Mouse (Mus musculus): Measurements from ENCODE around the gene 2410004P03Rik. TPM values are rescaled to one million over a fixed set of nuclear protein-coding genes. Genes with fewer than 3 reads are reported as not detected.
"Not testable (repeated sequence)": the region's sequence is repeated elsewhere in the genome, so short reads cannot be mapped to it uniquely, and the experiment has no call there.

Gene 2410004P03Rik
- total and polyA plus RNA-seq, 3 experiments = 0.09 TPM; not detected in 2

DNA sequence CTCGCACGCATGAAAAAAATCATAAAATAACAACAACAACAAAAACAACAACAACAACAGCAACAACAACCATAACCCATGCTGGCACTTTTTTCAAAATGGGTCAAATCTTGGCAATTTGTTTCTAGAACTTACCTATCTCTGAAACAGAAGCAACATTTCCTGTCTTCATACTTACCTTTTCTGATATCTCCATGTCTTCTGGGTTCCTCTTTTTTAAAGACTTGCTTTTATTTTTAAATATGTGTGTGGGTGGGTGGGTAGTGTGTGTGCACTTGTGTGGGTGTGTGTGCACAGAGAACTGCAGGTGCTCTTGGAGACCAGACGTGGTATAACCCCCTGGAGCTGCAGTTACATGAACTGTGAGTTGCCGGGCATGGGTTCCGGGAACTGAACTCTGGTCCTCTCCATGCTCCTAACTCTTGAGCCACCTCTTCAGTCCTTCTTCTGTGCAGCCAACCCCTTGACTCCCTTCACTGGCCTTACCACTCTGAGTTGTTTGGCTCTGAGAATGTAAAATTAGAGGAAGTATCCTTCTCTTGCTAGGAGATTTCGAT lies 13.1 kb upstream of the 2410004P03Rik start:
- no peak for TF ChIP-seq TBP (conservative IDR thresholded peaks at IDR 0.05; ENCODE audit: low read depth, low read length)
- no peak for TF ChIP-seq KAT2A (IDR thresholded peaks at IDR 0.05; ENCODE audit: insufficient replicate concordance, low read length)
- TF ChIP-seq CHD2 (IDR thresholded peaks at IDR 0.05; ENCODE audit: low read length) = no peak
- no peak for TF ChIP-seq BHLHE40 (IDR thresholded peaks at IDR 0.05; ENCODE audit: low read depth, low read length)
- no peak for TF ChIP-seq POLR2A (IDR thresholded peaks at IDR 0.05; ENCODE audit: low read depth, low read length)
- TF ChIP-seq IRF4 (IDR thresholded peaks at IDR 0.05; ENCODE audit: low read depth, low read length) = no peak
- TF ChIP-seq ZC3H11A (IDR thresholded peaks at IDR 0.05; ENCODE audit: low read depth, low read length) = no peak
- no peak for TF ChIP-seq PAX5 (IDR thresholded peaks at IDR 0.05; ENCODE audit: low read length)
- no peak for TF ChIP-seq ZMIZ1 (IDR thresholded peaks at IDR 0.05; ENCODE audit: low read depth, low read length)
- TF ChIP-seq NRF1 (IDR thresholded peaks at IDR 0.05; ENCODE audit: low read depth, low read length) = no peak
- no peak for TF ChIP-seq ELF1 (IDR thresholded peaks at IDR 0.05; ENCODE audit: low read depth, low read length)
- no peaks in the 10 kb centered on the region for H3K79me2 ChIP-seq (replicated peaks; ENCODE audit: control insufficient read depth, extremely low read depth, insufficient read depth, poor library complexity, severe bottlenecking)
- H3K4me3 ChIP-seq (replicated peaks in 1 of 3; ENCODE audit: low read depth in 2 of 3, low read length in 2 of 3, poor library complexity in 1 of 3) = no peak overlapping the region
- H3K9me3 ChIP-seq (replicated peaks; ENCODE audit: low read length) = peaks cover 6% of the 10 kb centered on the region
- H3K27ac ChIP-seq (ENCODE audit: insufficient read depth, low read depth) = no peak overlapping the region
- peaks cover 0 to 13% of the 10 kb centered on the region in 2 experiments; a peak in 3 of 4 replicates for H3K4me1 ChIP-seq (ENCODE audit: control insufficient read depth in 1 of 2, insufficient read depth in 2 of 2)
- no peak overlapping the region for H3K4me2 ChIP-seq (ENCODE audit: insufficient read depth, low read depth, poor library complexity, severe bottlenecking)
- no peak overlapping the region for H3K9ac ChIP-seq (ENCODE audit: insufficient read depth, low read depth)
- no peaks in the 10 kb centered on the region for H3K36me3 ChIP-seq (replicated peaks in 1 of 2; ENCODE audit: control insufficient read depth in 1 of 2, insufficient read depth in 1 of 2, low read length in 1 of 2)
- no peaks in the 10 kb centered on the region for H3K27me3 ChIP-seq (replicated peaks)
- in situ Hi-C loops (cut with MboI; ENCODE audit: low pct_ligation_motif_present, low pct_unique_long_range_greater_than_20kb, low sequenced_read_pairs) = loop anchor here (25.0 kb wide), 1 partner anchor 312 kb away; no protein-coding TSS in a partner anchor
- dilution Hi-C loops (cut with MboI; ENCODE audit: extremely low pct_ligation_motif_present, extremely low pct_unique_long_range_greater_than_20kb, low sequenced_read_pairs) = no loop called here
- DNase-seq (ENCODE audit: extremely low read depth) = no peak

DNA sequence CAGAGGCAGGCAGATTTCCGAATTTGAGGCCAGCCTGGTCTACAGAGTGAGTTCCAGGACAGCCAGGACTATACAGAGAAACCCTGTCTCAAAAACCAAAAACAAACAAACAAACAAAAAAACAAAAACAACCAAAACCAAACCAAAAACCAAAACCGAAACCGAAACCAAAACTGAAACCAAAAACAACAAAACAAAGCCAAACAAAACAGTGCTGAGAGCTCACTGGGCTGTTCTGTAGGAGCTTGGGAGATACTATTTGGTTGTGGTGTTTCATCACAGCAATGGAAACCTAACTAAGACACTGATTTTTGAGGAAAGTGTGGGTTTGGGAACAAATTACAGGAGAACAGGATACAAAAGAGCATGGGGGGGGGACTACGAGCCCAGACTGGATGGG lies 10.6 kb upstream of the 2410004P03Rik start:
- Histone ChIP-seq H3K27ac (ENCODE audit: insufficient read depth, low read depth) (no peak overlapping the region), H3K27me3 (replicated peaks) (no peaks in the 10 kb centered on the region), H3K4me2 (ENCODE audit: insufficient read depth, low read depth, poor library complexity, severe bottlenecking) (peak overlapping the region; percentile 22; the same call in 1 of the 2 replicates), H3K79me2 (replicated peaks; ENCODE audit: control insufficient read depth, extremely low read depth, insufficient read depth, poor library complexity, severe bottlenecking) (no peaks in the 10 kb centered on the region), H3K4me3 (replicated peaks in 1 of 3; ENCODE audit: low read depth in 2 of 3, low read length in 2 of 3, poor library complexity in 1 of 3) (no peak overlapping the region), H3K4me1 (ENCODE audit: control insufficient read depth in 1 of 2, insufficient read depth in 2 of 2) (peaks cover 3 to 19% of the 10 kb centered on the region in 2 experiments), H3K9me3 (replicated peaks; ENCODE audit: low read length) (no peaks in the 10 kb centered on the region), H3K9ac (ENCODE audit: insufficient read depth, low read depth) (no peak overlapping the region), H3K36me3 (replicated peaks in 1 of 2; ENCODE audit: control insufficient read depth in 1 of 2, insufficient read depth in 1 of 2, low read length in 1 of 2) (no peaks in the 10 kb centered on the region)
- TF ChIP-seq IRF4 (IDR thresholded peaks at IDR 0.05; ENCODE audit: low read depth, low read length) = peak; percentile 33; the same call in 1 of the 2 replicates
- TF ChIP-seq NRF1 (IDR thresholded peaks at IDR 0.05; ENCODE audit: low read depth, low read length) = no peak
- DNase-seq (ENCODE audit: extremely low read depth) = no peak
- in situ Hi-C loops (cut with MboI; ENCODE audit: low pct_ligation_motif_present, low pct_unique_long_range_greater_than_20kb, low sequenced_read_pairs) = no loop called here
- dilution Hi-C loops (cut with MboI; ENCODE audit: extremely low pct_ligation_motif_present, extremely low pct_unique_long_range_greater_than_20kb, low sequenced_read_pairs) = no loop called here

DNA sequence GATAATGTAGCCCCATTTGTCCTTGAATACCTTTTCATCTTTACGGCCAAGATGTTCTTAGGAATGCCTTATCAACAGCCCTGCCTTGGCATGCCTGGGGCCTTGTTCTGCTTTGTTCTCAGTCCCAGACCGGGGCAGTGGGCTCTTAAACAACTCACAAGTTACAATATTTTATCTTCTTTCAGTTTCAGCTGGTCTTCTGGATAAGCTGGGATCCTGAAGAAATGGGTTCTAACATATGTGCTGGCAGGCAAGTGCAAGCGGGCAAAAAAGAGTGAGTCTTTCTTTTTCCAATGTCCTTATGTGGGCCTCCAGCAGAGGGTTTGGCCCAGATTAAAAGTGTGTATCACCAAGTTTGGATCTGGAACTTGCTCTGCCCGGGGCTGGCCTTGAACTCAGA lies 9.6 kb upstream of the 2410004P03Rik start:
- H3K27ac ChIP-seq (ENCODE audit: insufficient read depth, low read depth); H3K4me2 ChIP-seq (ENCODE audit: insufficient read depth, low read depth, poor library complexity, severe bottlenecking); H3K27me3 ChIP-seq (replicated peaks); H3K9ac ChIP-seq (ENCODE audit: insufficient read depth, low read depth); H3K4me3 ChIP-seq (replicated peaks in 1 of 3; ENCODE audit: low read depth in 2 of 3, low read length in 2 of 3, poor library complexity in 1 of 3); H3K9me3 ChIP-seq (replicated peaks; ENCODE audit: low read length); DNase-seq (ENCODE audit: extremely low read depth); in situ Hi-C loops (cut with MboI; ENCODE audit: low pct_ligation_motif_present, low pct_unique_long_range_greater_than_20kb, low sequenced_read_pairs); H3K36me3 ChIP-seq (replicated peaks in 1 of 2; ENCODE audit: control insufficient read depth in 1 of 2, insufficient read depth in 1 of 2, low read length in 1 of 2); dilution Hi-C loops (cut with MboI; ENCODE audit: extremely low pct_ligation_motif_present, extremely low pct_unique_long_range_greater_than_20kb, low sequenced_read_pairs); H3K79me2 ChIP-seq (replicated peaks; ENCODE audit: control insufficient read depth, extremely low read depth, insufficient read depth, poor library complexity, severe bottlenecking): not testable (repeated sequence)
- H3K4me1 ChIP-seq (ENCODE audit: control insufficient read depth in 1 of 2, insufficient read depth in 2 of 2) = peaks cover 3 to 19% of the 10 kb centered on the region in 2 experiments
